Mouse (Mus musculus): ENCODE measurements at regions not wholly inside any gene's neighbourhood (a gene's known extent, or its start where the extent isn't known, plus 50 kb on each side); places are given as distances from the start of the nearest gene placed in this dataset.
"Not testable (repeated sequence)": the region's sequence is repeated elsewhere in the genome, so short reads cannot be mapped to it uniquely, and the experiment has no call there.

- DNase-seq: not testable (repeated sequence)
These were observed 448.6 kb upstream of the Cobl start for GRCm38 (mm10) chr11:12913401-12913800.

GRCm38 (mm10) chr11:12873712-12874111 lies 409.0 kb upstream of the Cobl start:
- DNase-seq: no peak

GRCm38 (mm10) chr11:12872802-12873201 lies 408.0 kb upstream of the Cobl start:
- no peak for DNase-seq

GRCm38 (mm10) chr11:12872399-12872798 lies 407.6 kb upstream of the Cobl start:
- DNase-seq: no peak

- DNase-seq: no peak
These were observed 402.8 kb upstream of the Cobl start for GRCm38 (mm10) chr11:12867541-12867940.

GRCm38 (mm10) chr11:12865034-12865620 lies 400.4 kb upstream of the Cobl start:
- DNase-seq: no peak

GRCm38 (mm10) chr11:12859344-12859930 lies 394.7 kb upstream of the Cobl start:
- no peak for DNase-seq

GRCm38 (mm10) chr11:12858274-12858884 lies 393.6 kb upstream of the Cobl start:
- DNase-seq: no peak

- no peak for DNase-seq
These were observed 392.8 kb upstream of the Cobl start for GRCm38 (mm10) chr11:12857358-12858199.

GRCm38 (mm10) chr11:12847793-12848192 lies 383.0 kb upstream of the Cobl start:
- DNase-seq: no peak

- no peak for DNase-seq
These were observed 379.1 kb upstream of the Cobl start for GRCm38 (mm10) chr11:12843631-12844423.

GRCm38 (mm10) chr11:12841393-12841792 lies 376.6 kb upstream of the Cobl start:
- DNase-seq: no peak

GRCm38 (mm10) chr11:12837920-12838319 lies 373.2 kb upstream of the Cobl start:
- DNase-seq: no peak

- DNase-seq: no peak
These were observed 372.6 kb upstream of the Cobl start for GRCm38 (mm10) chr11:12837387-12837786.

- DNase-seq: no peak
These were observed 371.6 kb upstream of the Cobl start for GRCm38 (mm10) chr11:12836387-12836786.

GRCm38 (mm10) chr11:12812021-12812420 lies 347.3 kb upstream of the Cobl start:
- DNase-seq: no peak

GRCm38 (mm10) chr11:12810949-12811881 lies 346.5 kb upstream of the Cobl start:
- DNase-seq: peak; percentile 22

Data from adrenal gland, postnatal 25 days (tissue).